Mouse (Mus musculus): Measurements from ENCODE around the gene Hoxa2.

The Hoxa2 gene

DNA sequence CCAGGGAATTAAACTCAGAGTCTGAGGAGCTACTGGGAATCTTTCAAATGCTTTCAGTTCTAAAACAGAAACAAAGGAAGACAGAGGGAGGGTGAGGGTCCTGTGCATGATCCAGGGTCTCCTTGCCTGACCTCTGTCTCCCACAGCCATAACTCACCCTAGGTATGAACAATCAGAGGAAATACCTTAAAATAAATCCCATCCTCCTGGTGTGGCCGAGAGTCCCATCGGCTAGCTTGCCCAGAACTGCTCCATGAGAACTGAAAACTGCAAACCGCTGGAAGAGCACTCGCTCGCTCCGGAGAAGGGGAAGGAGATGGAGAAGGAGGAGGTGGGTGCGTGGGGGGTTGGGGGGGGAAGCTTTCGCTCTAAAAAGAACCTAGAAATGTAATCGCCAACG is 15.1 kb upstream of the Hoxa2 start:
- no peak for DNase-seq (ENCODE audit: low read depth, low spot score)

DNA sequence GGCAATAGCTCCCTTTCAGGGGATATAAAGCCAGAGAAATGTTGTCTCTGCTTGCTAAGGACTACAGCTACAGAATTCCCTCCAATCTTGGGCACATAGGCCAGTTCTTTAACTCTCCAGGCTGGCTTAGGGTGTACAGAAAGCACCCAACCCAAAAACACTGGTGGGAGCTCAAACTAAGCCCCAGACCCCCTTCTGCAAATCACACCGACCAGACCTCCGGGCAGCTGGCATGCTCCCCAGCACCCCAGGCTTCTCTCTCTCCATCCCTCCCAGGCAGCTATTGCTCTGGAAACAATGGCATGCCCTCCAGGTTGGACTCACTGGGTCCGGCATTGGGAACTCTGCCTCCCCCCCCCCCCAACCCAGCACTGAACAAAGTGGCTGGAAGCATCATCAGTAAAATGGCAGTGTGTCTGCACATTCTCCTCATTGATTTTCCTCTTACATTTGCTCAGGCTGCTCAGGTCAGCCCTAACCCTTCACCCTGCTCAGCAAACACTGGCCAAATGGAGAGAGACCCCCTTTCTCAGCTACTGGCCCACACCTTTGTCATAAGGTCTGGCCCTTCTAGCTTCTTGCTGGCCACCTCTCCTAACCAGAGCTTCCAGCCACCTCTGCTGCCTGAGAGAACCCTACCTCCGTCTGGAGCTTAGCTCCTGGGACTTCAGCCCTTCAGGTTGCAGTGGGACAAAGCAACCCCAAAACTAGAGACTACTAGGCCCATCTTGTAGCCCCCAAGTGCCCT is 14.5 kb upstream of the Hoxa2 start:
- DNase-seq (ENCODE audit: low read depth, low spot score), result no peak

DNA sequence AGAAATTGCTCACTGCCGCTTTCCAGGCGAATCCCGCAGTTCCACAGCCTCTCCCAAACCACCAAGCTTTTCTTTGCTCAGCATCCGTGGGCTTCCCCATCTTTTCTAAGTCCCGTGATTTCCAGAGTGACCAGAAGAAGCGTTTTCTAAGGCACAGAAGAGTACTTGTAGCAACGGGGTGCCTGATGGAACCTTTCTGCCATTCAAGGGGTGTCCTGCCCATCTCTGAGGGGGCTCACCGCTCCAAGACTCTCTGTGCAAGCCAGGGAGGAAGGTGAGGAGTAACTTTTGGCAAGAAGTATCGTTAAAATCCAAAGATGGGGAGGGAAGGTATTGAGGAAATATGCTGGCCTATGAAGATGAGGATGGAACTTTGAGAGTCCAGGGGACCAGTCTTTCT is 13.2 kb upstream of the Hoxa2 start:
- no peak for DNase-seq (ENCODE audit: low read depth, low spot score)

GRCm38 (mm10) chr6:52177061-52177735 is 12.6 kb upstream of the Hoxa2 start, which contains the start of gene 5730596B20Rik:
5730596B20Rik (plus strand) TSS chr6:52177498.
- no peak for DNase-seq (ENCODE audit: low read depth, low spot score)

- no peak for DNase-seq (ENCODE audit: low read depth, low spot score)
Observed at GRCm38 (mm10) chr6:52176391-52176790, 11.8 kb upstream of the Hoxa2 start.

DNA sequence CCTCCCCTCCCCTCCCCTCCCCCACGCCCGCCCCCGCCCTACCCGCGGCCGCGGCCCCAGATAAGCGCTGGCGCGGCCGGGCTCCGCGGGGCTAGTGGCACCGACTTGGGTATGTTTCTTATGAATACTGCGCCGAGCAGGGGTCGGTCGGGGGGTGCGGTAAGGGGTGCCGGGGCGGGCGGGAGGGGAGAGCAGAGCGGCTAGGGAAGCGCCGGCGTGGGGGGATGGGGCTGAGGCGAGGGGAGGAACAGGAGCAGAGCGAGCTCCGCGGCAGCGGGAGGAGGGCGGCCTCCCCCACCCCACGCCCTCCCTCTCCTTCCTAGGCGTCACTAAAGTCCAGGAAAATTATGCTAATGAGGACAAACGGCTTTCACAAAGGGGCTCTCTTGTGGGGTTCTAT is 11.2 kb upstream of the Hoxa2 start:
- no peak for DNase-seq (ENCODE audit: low read depth, low spot score)

GRCm38 (mm10) chr6:52174968-52175751 is 10.5 kb upstream of the Hoxa2 start:
- no peak for DNase-seq (ENCODE audit: low read depth, low spot score)

- DNase-seq (ENCODE audit: low read depth, low spot score), result no peak
Observed at GRCm38 (mm10) chr6:52173648-52174047, 9.0 kb upstream of the Hoxa2 start.

GRCm38 (mm10) chr6:52172501-52172900 is 7.9 kb upstream of the Hoxa2 start:
- DNase-seq (ENCODE audit: low read depth, low spot score), result no peak

GRCm38 (mm10) chr6:52171938-52172337 is 7.3 kb upstream of the Hoxa2 start:
- no peak for DNase-seq (ENCODE audit: low read depth, low spot score)

GRCm38 (mm10) chr6:52171331-52171730 is 6.7 kb upstream of the Hoxa2 start:
- DNase-seq (ENCODE audit: low read depth, low spot score), result no peak

DNA sequence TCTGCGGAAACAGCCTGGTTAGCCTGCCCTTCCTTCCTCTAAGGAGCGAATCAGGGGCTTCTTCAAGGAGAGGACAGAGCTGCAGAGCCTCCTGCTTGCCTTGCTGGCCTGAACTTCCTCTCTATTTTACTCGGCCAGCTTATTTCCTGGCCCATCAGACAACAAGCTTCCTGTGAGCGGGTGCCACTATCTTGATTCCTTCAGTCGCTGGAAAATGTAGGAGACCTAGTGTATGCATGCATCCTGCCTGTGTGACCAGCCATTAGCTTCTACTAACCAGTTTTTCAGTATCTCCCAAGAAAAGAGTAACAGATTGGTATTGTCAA is 6.2 kb upstream of the Hoxa2 start:
- DNase-seq (ENCODE audit: low read depth, low spot score), result no peak

GRCm38 (mm10) chr6:52170166-52170897 is 5.7 kb upstream of the Hoxa2 start:
- no peak for DNase-seq (ENCODE audit: low read depth, low spot score)

DNA sequence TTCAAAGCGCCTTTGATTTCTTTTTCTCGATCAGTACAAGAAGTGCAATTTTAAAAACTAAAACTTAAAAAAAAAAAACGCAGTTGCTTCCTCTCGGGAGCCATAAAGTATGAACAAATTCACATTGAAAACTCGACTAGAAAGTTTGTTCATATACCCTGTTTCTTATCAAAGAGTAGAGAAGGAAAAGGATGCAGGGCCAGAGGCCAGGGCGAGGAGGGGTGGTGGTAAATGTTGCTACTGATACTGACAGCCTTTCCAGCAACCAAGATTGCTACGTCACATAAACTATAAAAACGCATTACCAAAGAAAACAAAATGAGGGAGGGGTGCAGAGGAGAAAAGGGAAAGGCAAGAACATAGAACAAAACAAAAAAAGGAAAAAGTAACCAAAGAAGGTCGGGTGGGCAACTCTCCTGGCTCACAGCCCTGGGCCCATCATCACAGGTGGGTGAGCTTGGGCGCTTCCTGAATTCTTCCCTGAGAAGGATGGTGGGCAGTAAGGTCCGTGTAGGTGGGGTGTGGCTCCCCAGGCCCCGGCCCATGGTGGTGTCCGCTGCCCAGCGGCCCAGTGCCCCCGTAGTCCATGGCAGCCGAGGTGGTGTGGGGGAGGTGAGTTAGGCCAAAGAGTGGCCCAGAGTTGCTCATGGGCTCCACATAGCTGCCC is 5.0 kb upstream of the Hoxa2 start:
- DNase-seq (ENCODE audit: low read depth, low spot score), result no peak

GRCm38 (mm10) chr6:52168191-52169055 is 3.8 kb upstream of the Hoxa2 start:
- DNase-seq (ENCODE audit: low read depth, low spot score), result no peak

- no peak for DNase-seq (ENCODE audit: low read depth, low spot score)
Observed at GRCm38 (mm10) chr6:52167736-52168161, 3.1 kb upstream of the Hoxa2 start.

DNA sequence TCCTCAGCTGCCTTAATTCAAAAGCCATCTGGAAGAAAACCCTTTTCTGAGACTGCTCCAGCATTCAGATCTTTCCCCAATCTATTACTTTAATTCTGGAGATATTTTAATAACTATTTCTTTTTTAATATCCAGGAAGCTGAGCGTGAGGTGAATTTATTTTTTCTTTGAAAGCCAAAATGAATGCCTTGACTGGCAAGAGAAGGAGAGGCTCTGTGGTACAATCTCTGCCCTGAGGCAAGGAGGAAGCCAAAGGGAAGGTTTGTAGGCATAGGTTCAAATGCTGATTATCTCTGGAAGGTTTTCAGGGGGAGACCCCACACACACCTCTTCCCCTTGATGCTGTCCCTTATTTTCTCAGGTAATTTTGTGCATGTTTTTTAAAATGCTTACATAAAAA is 2.5 kb upstream of the Hoxa2 start:
- no peak for DNase-seq (ENCODE audit: low read depth, low spot score)

DNA sequence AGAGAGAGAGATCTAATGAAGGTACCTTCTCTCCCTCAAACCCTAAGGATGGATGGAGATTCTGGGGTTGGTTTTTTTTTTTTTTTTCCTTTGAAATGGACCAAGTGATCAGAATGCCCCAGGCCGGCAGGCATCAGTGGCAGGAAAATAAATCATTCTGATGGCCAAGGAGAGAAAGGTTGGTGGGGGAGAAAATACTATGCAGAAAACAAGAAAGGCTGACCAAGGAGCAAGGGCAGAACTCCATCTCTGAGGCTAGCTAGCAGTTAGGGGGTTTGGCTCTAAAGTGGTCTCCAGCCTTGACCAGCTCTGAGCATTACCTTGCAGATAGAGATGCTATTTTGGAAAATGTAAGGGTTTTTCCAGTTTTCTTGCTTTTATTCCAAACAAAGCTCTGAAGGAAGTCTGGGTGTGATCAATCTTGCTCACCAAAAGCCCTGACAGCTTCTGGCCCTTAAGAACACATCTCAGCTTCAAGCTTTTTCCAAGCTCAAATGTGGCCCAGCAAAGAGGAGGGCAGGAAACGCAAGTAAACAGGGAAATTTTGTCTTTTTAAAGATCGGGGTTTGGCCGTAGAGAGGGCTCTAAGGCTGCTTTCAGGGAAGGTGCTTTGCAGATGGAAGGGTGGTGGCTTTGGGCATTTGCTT is 1.9 kb upstream of the Hoxa2 start:
- DNase-seq (ENCODE audit: low read depth, low spot score), result no peak

- no peak for DNase-seq (ENCODE audit: low read depth, low spot score)
Observed at GRCm38 (mm10) chr6:52165441-52166370, 1.1 kb upstream of the Hoxa2 start.

Measured in telencephalon, adult 2 months (tissue).